Mouse (Mus musculus) lung, embryonic 16.5 days (tissue): ENCODE results near the gene Gm21818. TPM values are rescaled to one million over a fixed set of nuclear protein-coding genes. Genes with fewer than 3 reads are reported as not detected.
"Not testable (repeated sequence)": the region's sequence is repeated elsewhere in the genome, so short reads cannot be mapped to it uniquely, and the experiment has no call there.

Experiments
- ATAC-seq: fragments of 200-750 bp; cut with Nextera tagmentation; 2 replicates; pipeline ENCODE4 v1.8.0; 2017; ENCODE audit warnings: low read depth, mild to moderate bottlenecking, moderate library complexity
- H3K27ac ChIP-seq: fragments of 300-500 bp; sonication (generic); 2 replicates; pipeline ENCODE4 v1.5.1; 2014; ENCODE audit warnings: mild to moderate bottlenecking, control low read depth, low read length
- H3K27me3 ChIP-seq: fragments of 300-500 bp; sonication (generic); 2 replicates; pipeline ENCODE4 v1.6.1; 2014; ENCODE audit warnings: low read depth, low read length, mixed read lengths; ENCODE audit not compliant: control insufficient read depth, insufficient read depth
- H3K36me3 ChIP-seq: fragments of 300-500 bp; sonication (generic); 2 replicates; pipeline ENCODE4 v1.6.1; 2014; ENCODE audit warnings: low read length; ENCODE audit not compliant: control insufficient read depth, insufficient read depth
- H3K4me1 ChIP-seq: fragments of 300-500 bp; sonication (generic); replicated peaks from 2 replicates; pipeline ENCODE4 v1.6.1; 2014; ENCODE audit warnings: low read length, mixed read lengths; ENCODE audit not compliant: control insufficient read depth, insufficient read depth
- H3K4me2 ChIP-seq: fragments of 300-500 bp; sonication (generic); 2 replicates; pipeline ENCODE4 v1.6.1; 2014; ENCODE audit warnings: low read depth, low read length, control low read depth
- H3K4me3 ChIP-seq: fragments of 300-500 bp; sonication (generic); 2 replicates; pipeline ENCODE4 v1.5.1; 2014; ENCODE audit warnings: mild to moderate bottlenecking, low read length, control low read depth
- H3K9ac ChIP-seq: fragments of 300-500 bp; sonication (generic); 2 replicates; pipeline ENCODE4 v1.6.1; 2014; ENCODE audit warnings: low read length, control low read depth
- H3K9me3 ChIP-seq: fragments of 300-500 bp; sonication (generic); 2 replicates; pipeline ENCODE4 v1.6.1; 2016; ENCODE audit warnings: low read length; ENCODE audit not compliant: control insufficient read depth
- WGBS: fragments of 180-500 bp; shearing (Covaris S2); extraction: QIAGEN DNeasy Blood & Tissue Kit; methylation state at CpG from one replicate; pipeline ENCODE4 v1.1.7; 2014; 5-methylcytosine and 5-hydroxymethylcytosine counted together
- polyA plus RNA-seq: library from polyadenylated mRNA; unstranded; fragments of >200 nt; fragmentation: Nextera tagmentation; extraction: Ambion mirVana; gene quantifications from 2 replicates; pipeline ENCODE4 v1.2.1, GENCODE M21; 2015

Gm21818 gene
- polyA plus RNA-seq: not detected in 2 replicates

DNA sequence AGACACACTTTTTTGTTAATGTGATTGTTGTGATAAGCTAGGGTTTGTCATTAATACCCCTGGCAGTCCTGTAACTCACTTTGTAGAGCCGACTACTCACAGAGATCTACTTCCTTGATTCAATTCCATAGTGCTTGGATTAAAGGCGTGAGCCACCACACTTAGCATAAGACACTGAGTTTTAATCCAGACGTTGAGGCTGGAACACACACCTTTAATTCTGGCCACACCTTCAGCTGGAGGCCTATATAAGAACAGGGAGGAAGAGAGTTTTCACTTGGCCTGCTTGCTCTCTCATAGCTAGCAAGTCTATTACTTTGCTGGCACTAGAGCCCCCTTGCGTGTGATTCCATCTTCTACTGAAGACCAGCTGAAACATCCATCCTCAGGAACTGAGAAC lies at the start of gene Gm21818:
Gm21818 (plus strand) TSS at position 301 of the 400 bp plus-strand sequence.
- not testable (repeated sequence) for ATAC-seq, H3K4me2 ChIP-seq, H3K27ac ChIP-seq, H3K27me3 ChIP-seq, H3K36me3 ChIP-seq, H3K9me3 ChIP-seq, H3K9ac ChIP-seq, H3K4me3 ChIP-seq, H3K4me1 ChIP-seq
- WGBS: 74% methylated on average over 4 of the region's 4 CpGs

DNA sequence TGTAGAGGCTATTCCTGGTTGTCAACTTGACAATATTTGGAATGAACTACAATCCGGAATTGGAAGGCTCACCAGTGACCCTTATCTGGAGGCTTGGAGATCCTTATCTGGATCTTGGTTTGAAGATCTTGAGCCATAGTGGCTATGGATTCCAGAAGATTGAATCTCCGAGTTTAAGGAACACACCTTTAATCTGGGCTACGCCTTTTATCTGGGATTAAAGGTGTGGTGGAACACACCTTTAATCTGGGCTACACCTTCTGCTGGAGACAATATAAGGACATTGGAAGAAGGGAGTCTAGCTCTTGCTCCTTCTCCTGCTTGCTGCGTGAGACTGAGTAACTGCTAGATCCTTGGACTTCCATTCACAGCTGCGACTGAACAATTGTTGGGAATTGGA lies 32.3 kb upstream of the Gm21818 start, which contains the start of gene Gm20767:
Gm20767 (plus strand) TSS at position 301 of the 400 bp plus-strand sequence.
- not testable (repeated sequence) for H3K4me1 ChIP-seq, ATAC-seq, H3K9ac ChIP-seq, H3K4me2 ChIP-seq, H3K4me3 ChIP-seq, H3K36me3 ChIP-seq, H3K27ac ChIP-seq, H3K27me3 ChIP-seq, H3K9me3 ChIP-seq
- 80% methylated on average over 1 of the region's 5 CpGs for WGBS

DNA sequence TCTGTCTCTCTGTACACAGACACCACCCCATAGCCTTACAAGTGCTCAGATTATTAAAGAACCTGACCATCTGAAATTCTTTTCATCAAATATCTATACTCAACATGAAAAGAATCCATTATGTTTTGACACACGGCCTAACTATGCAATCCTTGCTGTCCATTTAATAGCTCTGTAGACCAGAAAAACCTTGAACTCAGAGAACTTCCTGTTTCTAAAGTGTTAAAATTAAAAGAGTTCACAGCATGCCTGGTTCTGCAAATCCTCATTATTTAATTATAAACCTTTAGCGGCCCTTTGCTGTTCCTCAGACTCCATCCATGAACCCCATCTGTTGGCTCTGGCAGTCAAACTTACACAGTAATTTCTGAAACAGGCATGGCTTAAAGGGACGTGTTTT lies 29.9 kb upstream of the Gm21818 start:
- not testable (repeated sequence) for H3K9ac ChIP-seq, H3K4me1 ChIP-seq, H3K9me3 ChIP-seq, ATAC-seq, H3K27ac ChIP-seq, H3K4me2 ChIP-seq, H3K36me3 ChIP-seq, H3K27me3 ChIP-seq, H3K4me3 ChIP-seq
- 70% methylated on average over 2 of the region's 3 CpGs for WGBS

DNA sequence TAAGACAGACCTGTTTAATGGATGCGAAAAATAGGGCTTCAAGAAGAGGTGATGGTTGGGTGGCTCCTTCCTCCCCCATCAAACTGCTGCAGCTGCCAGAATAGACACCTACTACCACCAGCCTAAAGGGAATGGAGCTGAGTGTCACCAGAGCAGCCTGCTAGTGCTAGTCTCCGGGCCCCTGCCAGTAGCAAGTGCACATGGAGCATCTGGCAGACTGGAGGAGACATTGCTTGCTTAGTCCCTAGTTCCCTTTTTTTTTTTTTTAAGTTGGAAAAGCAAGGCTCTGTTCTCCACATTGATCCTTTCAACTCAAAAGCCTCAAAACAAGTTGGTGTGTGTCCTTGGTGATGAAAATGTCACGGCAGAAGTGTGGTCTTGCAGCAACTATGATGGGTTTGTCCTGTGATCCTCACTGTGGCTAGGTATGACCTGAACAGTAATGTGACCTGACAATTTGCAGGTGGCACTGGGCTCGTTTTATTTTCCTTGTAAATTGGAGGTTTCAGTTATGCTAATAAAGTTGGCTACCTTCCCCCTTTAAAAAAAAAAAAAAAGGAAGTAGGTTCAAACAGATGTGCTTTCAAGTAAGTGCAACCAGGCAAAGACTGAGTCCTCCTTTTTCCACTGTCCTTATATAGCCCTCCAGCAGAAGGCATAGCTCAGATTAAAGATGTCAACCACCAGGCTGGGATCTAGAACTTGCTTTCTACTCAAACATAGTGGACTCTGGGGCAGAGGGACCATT lies 22.4 kb upstream of the Gm21818 start:
- H3K4me2 ChIP-seq, H3K9me3 ChIP-seq, H3K27me3 ChIP-seq, ATAC-seq, H3K36me3 ChIP-seq, H3K4me1 ChIP-seq, H3K9ac ChIP-seq, H3K27ac ChIP-seq, H3K4me3 ChIP-seq: not testable (repeated sequence)
- WGBS: 53% methylated on average over 3 of the region's 4 CpGs

DNA sequence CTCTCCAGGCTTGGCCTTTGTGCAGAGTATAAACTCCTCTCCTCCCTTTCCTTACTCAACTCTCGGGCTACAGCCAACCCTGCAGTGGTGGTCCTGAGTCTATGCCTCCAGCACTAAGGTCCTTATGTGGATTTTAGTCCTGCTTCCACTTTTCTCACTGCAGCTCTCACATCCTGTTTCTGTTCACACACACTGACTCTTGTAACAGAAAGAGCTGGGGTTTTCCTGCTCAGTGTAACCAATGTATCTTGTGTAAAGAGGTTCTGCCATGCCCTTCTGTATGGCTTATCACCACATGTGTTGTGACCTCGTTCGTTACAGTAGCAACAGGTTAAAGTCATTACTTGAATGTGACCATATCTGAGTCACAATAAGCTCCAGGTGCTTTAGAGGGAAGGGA lies 21.6 kb upstream of the Gm21818 start:
- not testable (repeated sequence) for H3K9me3 ChIP-seq, H3K4me3 ChIP-seq, H3K4me1 ChIP-seq, H3K27ac ChIP-seq, H3K9ac ChIP-seq, H3K27me3 ChIP-seq, H3K36me3 ChIP-seq, H3K4me2 ChIP-seq, ATAC-seq
- 53% methylated on average over 3 of the region's 3 CpGs for WGBS

DNA sequence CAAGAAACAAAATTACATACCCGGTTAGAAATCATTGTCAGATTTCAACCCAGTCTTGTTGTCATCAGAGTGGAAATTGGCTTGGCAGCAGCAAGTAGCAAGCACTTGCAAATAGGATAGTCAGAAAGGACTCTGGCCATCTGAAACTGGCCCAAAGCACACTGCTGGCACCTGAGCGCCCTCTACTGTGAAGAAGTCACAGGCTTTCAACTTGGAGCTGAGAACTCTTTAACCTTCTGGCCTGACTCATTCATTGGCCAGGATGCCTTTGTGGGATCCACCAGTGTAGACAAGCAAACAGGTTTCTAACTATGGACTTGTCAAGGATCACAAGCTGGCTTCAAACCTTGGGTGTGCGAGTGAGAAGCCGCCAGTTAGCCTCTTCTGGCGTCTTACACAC lies 3.9 kb upstream of the Gm21818 start:
- not testable (repeated sequence) for H3K4me1 ChIP-seq, H3K4me3 ChIP-seq, H3K27ac ChIP-seq, ATAC-seq, H3K9me3 ChIP-seq, H3K36me3 ChIP-seq, H3K4me2 ChIP-seq, H3K27me3 ChIP-seq, H3K9ac ChIP-seq
- WGBS: 55% methylated on average over 5 of the region's 5 CpGs

DNA sequence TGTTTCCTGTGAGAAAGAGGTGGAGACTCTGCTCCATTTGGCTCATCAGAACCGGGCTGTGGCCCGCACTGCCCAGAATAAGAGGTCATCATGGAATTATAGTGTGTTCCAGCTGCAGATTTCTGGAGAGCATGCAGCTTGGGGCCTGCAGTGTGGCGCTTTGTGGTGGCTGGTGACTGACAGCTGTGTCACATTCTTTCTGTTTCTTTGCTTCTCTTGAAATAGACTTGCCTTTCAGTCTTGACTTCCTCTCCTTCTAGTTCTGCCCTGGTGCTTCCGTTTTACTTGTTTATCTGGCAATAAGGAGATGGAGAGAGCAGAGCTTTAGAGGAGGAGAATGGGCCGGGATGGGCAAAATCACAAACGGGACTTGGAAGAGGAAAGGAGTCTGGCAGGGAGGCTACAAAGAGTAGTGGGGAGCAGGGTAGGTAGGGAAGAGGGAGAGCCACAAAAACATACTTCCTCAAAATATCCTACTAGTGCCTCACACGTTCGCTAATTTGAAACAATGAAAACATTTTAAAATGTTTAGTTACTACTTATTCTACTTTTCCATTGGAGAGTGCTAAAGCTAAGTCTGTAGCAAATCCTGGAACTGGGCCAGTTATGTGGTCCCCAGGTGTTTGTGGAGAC lies 24.1 kb downstream of the Gm21818 start:
- H3K4me3 ChIP-seq, H3K4me2 ChIP-seq, H3K4me1 ChIP-seq, H3K9me3 ChIP-seq, H3K27ac ChIP-seq, ATAC-seq, H3K9ac ChIP-seq, H3K36me3 ChIP-seq, H3K27me3 ChIP-seq: not testable (repeated sequence)
- 76% methylated on average over 7 of the region's 8 CpGs for WGBS

DNA sequence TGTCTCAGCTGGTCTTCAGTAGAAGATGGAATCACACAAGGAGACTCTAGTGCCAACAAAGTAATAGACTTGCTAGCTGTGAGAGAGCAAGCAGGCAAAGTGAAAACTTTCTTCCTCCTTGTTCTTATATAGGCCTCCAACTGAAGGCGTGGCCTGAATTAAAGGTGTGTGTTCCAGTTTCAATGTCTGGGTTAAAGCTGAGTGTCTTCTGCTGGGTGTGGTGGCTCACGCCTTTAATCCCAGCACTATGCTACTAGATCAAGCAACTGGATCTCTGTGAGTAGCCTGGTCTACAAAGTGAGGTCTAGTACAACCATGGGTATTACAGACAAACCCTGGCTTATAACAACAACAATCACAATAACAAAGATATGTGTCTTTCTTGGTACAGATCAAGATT lies 43.6 kb downstream of the Gm21818 start, which contains the start of gene Gm21762:
Gm21762 (minus strand) TSS at position 101 of the 400 bp plus-strand sequence.
- H3K27ac ChIP-seq, H3K9me3 ChIP-seq, H3K9ac ChIP-seq, H3K27me3 ChIP-seq, H3K36me3 ChIP-seq, H3K4me3 ChIP-seq, H3K4me1 ChIP-seq, H3K4me2 ChIP-seq, ATAC-seq: not testable (repeated sequence)
- no CpG with 5 or more reads among the region's 2 CpGs for WGBS

DNA sequence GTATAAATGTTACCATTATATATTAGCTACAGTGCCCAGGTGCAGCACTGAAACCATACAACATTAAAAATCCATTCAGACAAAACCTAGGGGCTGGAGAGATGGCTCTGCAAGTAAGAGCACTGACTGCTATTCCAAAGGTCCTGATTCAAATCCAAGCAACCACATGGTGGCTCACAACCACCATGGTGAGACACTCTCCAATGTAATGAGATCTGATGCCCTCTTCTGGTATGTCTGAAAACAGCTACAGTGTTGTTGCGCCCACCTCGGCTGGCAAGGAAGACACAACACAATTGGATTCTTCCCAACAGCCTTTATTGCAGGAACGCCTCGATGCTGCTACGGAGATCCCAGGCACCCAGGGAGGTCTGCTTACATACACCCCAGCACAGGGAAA lies 48.7 kb downstream of the Gm21818 start:
- not testable (repeated sequence) for ATAC-seq, H3K9ac ChIP-seq
- WGBS: 78% methylated on average over 5 of the region's 5 CpGs

More for the DNA sequence above, 48.7 kb downstream of the Gm21818 start:
- H3K27me3 ChIP-seq, H3K27ac ChIP-seq, H3K4me1 ChIP-seq, H3K4me2 ChIP-seq, H3K9me3 ChIP-seq, H3K4me3 ChIP-seq, H3K36me3 ChIP-seq: not testable (repeated sequence)
